Mouse (Mus musculus): ENCODE measurements around the gene Soga3.

DNA sequence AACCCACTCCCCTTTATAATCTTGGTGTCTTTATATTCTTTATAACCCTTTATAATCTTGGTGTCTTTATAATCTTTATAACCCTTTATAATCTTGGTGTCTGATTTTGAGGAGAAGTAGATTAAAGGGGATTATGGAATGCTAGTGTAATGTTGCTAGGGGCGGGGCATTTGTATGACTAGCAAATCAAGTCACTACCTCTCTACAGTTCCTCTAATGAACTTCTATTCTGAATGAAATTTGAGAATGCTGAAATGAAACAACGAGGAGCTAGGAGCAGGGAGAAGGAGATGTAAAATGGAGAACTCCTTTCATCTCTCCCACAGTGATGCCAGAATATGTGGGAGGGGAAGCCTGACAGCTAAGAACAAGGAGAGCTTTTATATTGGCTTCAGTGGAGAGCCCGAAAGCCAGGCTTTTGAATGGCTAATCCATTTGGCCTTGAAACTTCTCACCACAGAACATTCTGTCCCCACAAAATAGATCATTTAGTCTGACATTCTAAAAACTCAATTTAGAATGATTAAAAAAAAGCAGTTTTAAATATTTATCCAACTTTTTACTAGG is 70.0 kb downstream of the Soga3 start:
- no peak for TF ChIP-seq CTCF (IDR thresholded peaks at IDR 0.05; ENCODE audit: control insufficient read depth, insufficient read depth, insufficient replicate concordance, low read depth, low read length)
- TF ChIP-seq POLR2A (IDR thresholded peaks at IDR 0.05; ENCODE audit: control insufficient read depth, low read depth, low read length), result no peak

Measured in testis, adult 2 months (tissue).